Mouse (Mus musculus) heart, embryonic 15.5 days (tissue): Measurements from ENCODE around the gene Cdh26. TPM values are rescaled to one million over a fixed set of nuclear protein-coding genes. Genes with fewer than 3 reads are reported as not detected.

Source experiments
- ATAC-seq: fragments of 200-750 bp; cut with Nextera tagmentation; replicated peaks from 2 replicates; pipeline ENCODE4 v1.8.0; 2017; ENCODE audit warnings: low read depth, moderate TSS enrichment; ENCODE audit not compliant: insufficient number of reproducible peaks, insufficient read depth, low FRiP score
- H3K27ac ChIP-seq: fragments of 300-500 bp; sonication (generic); 2 replicates; pipeline ENCODE4 v1.5.1; 2015; ENCODE audit warnings: mild to moderate bottlenecking, inconsistent platforms
- H3K27me3 ChIP-seq: fragments of 300-500 bp; sonication (generic); 2 replicates; pipeline ENCODE4 v1.6.1; 2015; ENCODE audit warnings: inconsistent platforms
- H3K36me3 ChIP-seq: fragments of 300-500 bp; sonication (generic); 2 replicates; pipeline ENCODE4 v1.6.1; 2015; ENCODE audit warnings: mild to moderate bottlenecking, inconsistent platforms
- H3K4me1 ChIP-seq: fragments of 300-500 bp; sonication (generic); replicated peaks from 2 replicates; pipeline ENCODE4 v1.6.1; 2015; ENCODE audit warnings: inconsistent platforms
- H3K4me2 ChIP-seq: fragments of 300-500 bp; sonication (generic); 2 replicates; pipeline ENCODE4 v1.6.1; 2015; ENCODE audit warnings: inconsistent platforms, mild to moderate bottlenecking, moderate library complexity
- H3K4me3 ChIP-seq: fragments of 300-500 bp; sonication (generic); 2 replicates; pipeline ENCODE4 v1.5.1; 2015; ENCODE audit warnings: mild to moderate bottlenecking, inconsistent platforms
- H3K9ac ChIP-seq: fragments of 300-500 bp; sonication (generic); 2 replicates; pipeline ENCODE4 v1.6.1; 2015; ENCODE audit warnings: mild to moderate bottlenecking, inconsistent platforms
- H3K9me3 ChIP-seq: fragments of 300-500 bp; sonication (generic); replicated peaks from 2 replicates; pipeline ENCODE4 v1.6.1; 2016; ENCODE audit warnings: inconsistent platforms
- WGBS: fragments of 180-500 bp; shearing (Covaris S2); methylation state at CpG from one replicate; pipeline ENCODE4 v1.1.7; 2015; ENCODE audit warnings: mixed read lengths; 5-methylcytosine and 5-hydroxymethylcytosine counted together
- polyA plus RNA-seq: library from polyadenylated mRNA; unstranded; fragments of >200 nt; fragmentation: Nextera tagmentation; extraction: Ambion mirVana; gene quantifications from 2 replicates; pipeline ENCODE4 v1.2.1, GENCODE M21; 2015

Cdh26 gene
- polyA plus RNA-seq, 1 experiment from 2014 or later: not detected

GRCm38 (mm10) chr2:178480932-178481331 is 50.6 kb downstream of the Cdh26 start:
- Histone ChIP-seq H3K9ac (no peak overlapping the region), H3K4me3 (no peak overlapping the region), H3K36me3 (no peaks in the 10 kb centered on the region), H3K9me3 (no peaks in the 10 kb centered on the region), H3K27me3 (no peaks in the 10 kb centered on the region), H3K4me1 (no peaks in the 10 kb centered on the region), H3K4me2 (no peak overlapping the region), H3K27ac (no peak overlapping the region)
- 62% methylated on average over 2 of the region's 2 CpGs for WGBS
- no peak for ATAC-seq

DNA sequence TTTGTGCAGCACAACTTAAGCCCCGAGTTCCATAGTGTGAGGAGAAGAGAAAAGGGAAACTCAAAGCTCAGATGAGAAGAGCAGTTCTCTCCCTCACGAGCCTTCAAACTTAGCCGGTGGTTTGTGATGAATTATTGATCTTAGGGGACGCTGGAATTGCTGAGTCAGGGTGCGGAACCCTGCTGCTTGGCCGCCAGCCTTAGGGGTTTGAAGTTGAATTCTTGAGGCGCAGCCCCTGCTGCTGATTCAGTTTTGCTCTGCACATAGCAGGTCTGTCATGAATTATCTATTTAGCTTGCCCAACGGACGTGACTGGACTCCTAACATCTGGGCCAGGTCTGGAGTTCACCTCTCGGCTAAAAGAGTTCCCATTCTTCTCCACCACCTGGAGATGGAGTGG is 53.1 kb downstream of the Cdh26 start:
- Histone ChIP-seq H3K27me3 (no peaks in the 10 kb centered on the region), H3K4me2 (no peak overlapping the region), H3K36me3 (no peaks in the 10 kb centered on the region), H3K27ac (no peak overlapping the region), H3K9ac (no peak overlapping the region), H3K4me1 (no peaks in the 10 kb centered on the region), H3K9me3 (no peaks in the 10 kb centered on the region), H3K4me3 (no peak overlapping the region)
- WGBS: 64% methylated on average over 10 of the region's 10 CpGs
- no peak for ATAC-seq

GRCm38 (mm10) chr2:178488276-178488675 is 57.9 kb downstream of the Cdh26 start:
- WGBS: 69% methylated on average over 4 of the region's 4 CpGs
- Histone ChIP-seq H3K36me3 (no peaks in the 10 kb centered on the region), H3K4me1 (no peaks in the 10 kb centered on the region), H3K4me2 (no peak overlapping the region), H3K27me3 (no peaks in the 10 kb centered on the region), H3K9me3 (no peaks in the 10 kb centered on the region), H3K4me3 (no peak overlapping the region), H3K9ac (no peak overlapping the region), H3K27ac (no peak overlapping the region)
- ATAC-seq: no peak

GRCm38 (mm10) chr2:178490245-178490920 is 60.1 kb downstream of the Cdh26 start:
- Histone ChIP-seq H3K4me1 (peaks cover 12% of the 10 kb centered on the region), H3K27ac (no peak overlapping the region), H3K9ac (no peak overlapping the region), H3K4me3 (no peak overlapping the region), H3K9me3 (no peaks in the 10 kb centered on the region), H3K36me3 (no peaks in the 10 kb centered on the region), H3K4me2 (no peak overlapping the region), H3K27me3 (no peaks in the 10 kb centered on the region)
- 52% methylated on average over 9 of the region's 9 CpGs for WGBS
- no peak for ATAC-seq

- 32% methylated on average over 11 of the region's 11 CpGs for WGBS
- peaks cover 22% of the 10 kb centered on the region for H3K4me1 ChIP-seq
- peak; percentile 75 for ATAC-seq
- H3K27ac ChIP-seq: peak overlapping the region; percentile 93
- no peaks in the 10 kb centered on the region for H3K27me3 ChIP-seq
- no peak overlapping the region for H3K4me2 ChIP-seq
- H3K9ac ChIP-seq: peak overlapping the region; percentile 12; the same call in 1 of the 2 replicates
- no peak overlapping the region for H3K4me3 ChIP-seq
- H3K36me3 ChIP-seq: no peaks in the 10 kb centered on the region
- H3K9me3 ChIP-seq: no peaks in the 10 kb centered on the region
These were observed 63.7 kb downstream of the Cdh26 start for GRCm38 (mm10) chr2:178494066-178494465.

DNA sequence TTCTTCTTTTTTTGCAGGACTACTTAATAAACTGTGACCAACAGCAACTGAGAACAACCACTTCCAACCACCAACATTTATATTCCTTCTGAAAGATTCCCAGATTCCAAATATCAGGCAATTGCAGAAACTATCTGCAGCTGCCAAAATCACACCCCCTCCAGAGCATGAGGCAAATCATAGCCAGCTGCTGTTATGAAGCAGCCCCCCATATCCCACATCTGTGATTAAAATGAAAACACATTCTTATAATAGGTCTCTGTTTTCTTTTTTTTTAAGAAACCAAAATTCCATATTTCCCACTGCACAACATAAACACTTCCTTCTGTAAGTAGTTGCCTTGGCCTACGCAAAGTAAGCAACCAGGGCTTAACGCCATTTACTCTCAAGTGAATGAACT is 65.5 kb downstream of the Cdh26 start:
- Histone ChIP-seq H3K9ac (no peak overlapping the region), H3K36me3 (no peaks in the 10 kb centered on the region), H3K4me1 (peaks cover 22% of the 10 kb centered on the region), H3K27me3 (no peaks in the 10 kb centered on the region), H3K4me2 (no peak overlapping the region), H3K4me3 (no peak overlapping the region), H3K9me3 (no peaks in the 10 kb centered on the region), H3K27ac (no peak overlapping the region)
- ATAC-seq: no peak
- 74% methylated on average over 2 of the region's 2 CpGs for WGBS

DNA sequence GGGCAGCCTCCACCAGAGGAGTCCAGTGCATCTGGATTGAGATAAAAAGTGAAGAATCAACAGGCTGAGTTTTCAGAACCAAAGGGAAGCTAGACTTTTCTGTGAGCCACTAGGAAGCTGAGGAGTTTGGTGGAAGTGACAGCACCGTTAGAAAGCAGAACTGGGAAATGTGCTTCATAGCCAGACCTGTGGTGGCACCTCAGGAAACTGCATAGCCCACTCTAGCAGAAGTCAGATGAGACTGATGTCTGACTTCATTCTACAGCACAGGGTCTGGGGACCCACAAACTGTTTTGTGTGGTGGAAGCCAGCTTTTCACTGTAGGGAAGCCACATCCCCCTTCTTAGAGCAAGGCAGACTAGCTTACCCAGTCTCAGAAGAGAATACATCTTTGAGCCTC is 67.6 kb downstream of the Cdh26 start:
- no peak for ATAC-seq
- H3K27me3 ChIP-seq: no peaks in the 10 kb centered on the region
- no peak overlapping the region for H3K27ac ChIP-seq
- H3K9ac ChIP-seq: no peak overlapping the region
- no peak overlapping the region for H3K4me3 ChIP-seq
- H3K9me3 ChIP-seq: no peaks in the 10 kb centered on the region
- 23% methylated on average over 1 of the region's 1 CpGs for WGBS
- H3K4me2 ChIP-seq: no peak overlapping the region
- H3K36me3 ChIP-seq: no peaks in the 10 kb centered on the region
- H3K4me1 ChIP-seq: peaks cover 22% of the 10 kb centered on the region

DNA sequence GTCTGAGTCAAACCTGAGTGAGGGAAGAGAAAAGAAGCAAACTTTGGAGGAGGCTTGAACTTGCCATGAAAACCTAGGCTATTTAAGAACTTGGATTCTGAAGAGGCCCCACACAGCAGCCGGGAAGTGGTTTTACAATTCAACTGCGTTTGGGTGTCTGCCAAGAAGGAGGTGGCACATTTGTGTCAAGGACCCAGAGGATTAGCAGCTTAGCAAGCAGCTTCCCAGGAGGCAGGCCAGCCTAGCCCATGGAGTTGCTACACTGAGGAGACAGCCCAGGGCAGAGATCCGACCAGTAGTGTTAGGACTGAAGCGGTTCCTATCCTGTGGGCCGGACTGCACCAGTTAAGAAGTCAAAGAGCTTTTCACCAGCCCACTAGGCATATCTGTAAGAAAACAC is 68.1 kb downstream of the Cdh26 start:
- Histone ChIP-seq H3K4me2 (no peak overlapping the region), H3K27ac (no peak overlapping the region), H3K9ac (no peak overlapping the region), H3K9me3 (no peaks in the 10 kb centered on the region), H3K36me3 (no peaks in the 10 kb centered on the region), H3K4me3 (no peak overlapping the region), H3K27me3 (no peaks in the 10 kb centered on the region), H3K4me1 (peaks cover 22% of the 10 kb centered on the region)
- no peak for ATAC-seq
- WGBS: 29% methylated on average over 5 of the region's 5 CpGs

- no peak overlapping the region for H3K4me2 ChIP-seq
- H3K4me1 ChIP-seq: peaks cover 10% of the 10 kb centered on the region
- H3K9me3 ChIP-seq: no peaks in the 10 kb centered on the region
- H3K9ac ChIP-seq: no peak overlapping the region
- no peak overlapping the region for H3K4me3 ChIP-seq
- no peaks in the 10 kb centered on the region for H3K36me3 ChIP-seq
- ATAC-seq: no peak
- no peaks in the 10 kb centered on the region for H3K27me3 ChIP-seq
- WGBS: 71% methylated on average over 10 of the region's 10 CpGs
- no peak overlapping the region for H3K27ac ChIP-seq
These were observed 72.1 kb downstream of the Cdh26 start for GRCm38 (mm10) chr2:178502469-178502868.

GRCm38 (mm10) chr2:178506056-178506455 is 75.7 kb downstream of the Cdh26 start:
- no peak; the same call in 1 of the 2 replicates for ATAC-seq
- no peak overlapping the region for H3K9ac ChIP-seq
- H3K27ac ChIP-seq: no peak overlapping the region
- no peak overlapping the region for H3K4me2 ChIP-seq
- no peaks in the 10 kb centered on the region for H3K27me3 ChIP-seq
- H3K4me3 ChIP-seq: no peak overlapping the region
- no peaks in the 10 kb centered on the region for H3K4me1 ChIP-seq
- no peaks in the 10 kb centered on the region for H3K36me3 ChIP-seq
- no peaks in the 10 kb centered on the region for H3K9me3 ChIP-seq
- WGBS: 47% methylated on average over 12 of the region's 12 CpGs

- Histone ChIP-seq H3K9ac (no peak overlapping the region), H3K9me3 (no peaks in the 10 kb centered on the region), H3K27me3 (no peaks in the 10 kb centered on the region), H3K4me2 (no peak overlapping the region), H3K4me3 (no peak overlapping the region), H3K36me3 (no peaks in the 10 kb centered on the region), H3K4me1 (no peaks in the 10 kb centered on the region), H3K27ac (no peak overlapping the region)
- 33% methylated on average over 6 of the region's 6 CpGs for WGBS
- ATAC-seq: no peak; the same call in 1 of the 2 replicates
These were observed 77.2 kb downstream of the Cdh26 start for GRCm38 (mm10) chr2:178507379-178508014.

GRCm38 (mm10) chr2:178508279-178508678 is 77.9 kb downstream of the Cdh26 start:
- no peak for ATAC-seq
- H3K9ac ChIP-seq: no peak overlapping the region
- H3K27me3 ChIP-seq: no peaks in the 10 kb centered on the region
- no peaks in the 10 kb centered on the region for H3K9me3 ChIP-seq
- H3K4me3 ChIP-seq: no peak overlapping the region
- no peaks in the 10 kb centered on the region for H3K36me3 ChIP-seq
- H3K4me2 ChIP-seq: no peak overlapping the region
- WGBS: 61% methylated on average over 6 of the region's 6 CpGs
- no peaks in the 10 kb centered on the region for H3K4me1 ChIP-seq
- H3K27ac ChIP-seq: no peak overlapping the region
